Mouse (Mus musculus) left cerebral cortex, postnatal 10 days (tissue): ENCODE measurements around the gene Scamp2. TPM values are rescaled to one million over a fixed set of nuclear protein-coding genes. Genes with fewer than 3 reads are reported as not detected.

Source experiments
- DNase-seq, 2 experiments: peaks; one replicate each; pipeline ENCODE4 v3.0.0; 2021 to 2022; ENCODE audit warnings: low spot score in 2 of 2, mixed read lengths in 1 of 2; ENCODE audit errors: extremely low spot score in 1 of 2
- intact Hi-C: fragments of 180-260 bp; cut with DNase I; formaldehyde crosslinking; loops from one replicate; pipeline ENCODE4 v1.15.1; 2025
- total RNA-seq, 2 experiments: library from RNA; stranded (reverse); gene quantifications; 2 replicates each; pipeline ENCODE4 v1.2.3; 2021

The Scamp2 gene
- total RNA-seq, 2 experiments from 2014 or later: 25.7 to 29.9 TPM

DNA sequence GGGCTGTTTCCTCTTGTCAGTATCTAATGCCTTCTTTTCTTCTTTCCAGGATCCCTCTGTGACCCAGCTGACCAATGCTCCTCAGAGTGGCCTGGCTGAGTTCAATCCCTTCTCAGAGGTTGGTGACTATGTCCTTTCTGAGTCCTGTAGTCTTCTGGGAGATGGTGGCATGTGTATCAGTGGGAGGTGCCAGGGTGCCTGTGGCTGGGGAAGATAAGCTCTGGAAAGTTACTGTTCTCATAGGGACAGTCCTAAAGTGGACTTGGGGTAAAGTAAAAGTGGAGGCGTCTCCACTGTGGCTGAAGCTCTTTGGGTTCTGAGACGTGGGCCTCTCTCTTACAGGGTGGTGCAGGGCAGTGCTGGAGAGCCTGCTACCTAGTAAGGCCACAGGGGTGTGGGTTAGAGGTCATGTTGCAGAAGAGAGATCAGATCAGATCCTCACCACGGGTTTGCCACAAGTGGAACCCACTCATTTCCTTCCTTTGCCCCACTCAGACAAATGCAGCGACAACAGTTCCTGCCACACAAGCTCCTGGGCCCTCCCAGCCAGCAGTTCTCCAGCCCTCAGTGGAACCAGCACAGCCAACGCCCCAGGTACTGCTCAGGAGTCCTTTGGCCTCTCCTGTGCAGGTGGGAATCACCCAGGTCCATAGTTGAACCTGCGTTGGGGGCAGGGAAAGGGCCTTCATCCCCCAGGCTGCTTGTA lies 16.6 kb downstream of the Scamp2 start:
- DNase-seq: no peak
- intact Hi-C loops: no loop called here

DNA sequence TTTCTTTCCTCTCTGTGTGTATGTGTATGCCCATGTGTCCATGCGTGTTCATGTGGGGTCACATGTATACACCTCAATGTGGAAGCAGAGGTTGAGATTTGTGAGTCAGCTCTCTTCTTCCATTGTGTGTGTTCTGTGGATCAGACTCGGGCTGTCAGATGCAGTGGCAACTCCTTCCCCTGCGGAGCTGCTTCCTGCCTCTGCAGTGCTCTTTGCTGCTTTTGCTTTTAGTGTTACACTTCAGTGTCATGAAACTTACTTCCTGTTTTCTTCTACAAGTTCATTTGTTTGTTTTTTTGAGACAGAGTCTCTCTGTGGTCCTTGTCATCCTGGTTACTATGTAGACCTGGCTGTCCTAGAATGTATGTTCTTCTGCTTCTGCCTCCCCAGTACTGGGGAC lies 24.2 kb downstream of the Scamp2 start:
- intact Hi-C loops: loop anchor here (5.0 kb wide), 1 partner anchor 57 kb away; no protein-coding TSS in a partner anchor
- DNase-seq: no peak

DNA sequence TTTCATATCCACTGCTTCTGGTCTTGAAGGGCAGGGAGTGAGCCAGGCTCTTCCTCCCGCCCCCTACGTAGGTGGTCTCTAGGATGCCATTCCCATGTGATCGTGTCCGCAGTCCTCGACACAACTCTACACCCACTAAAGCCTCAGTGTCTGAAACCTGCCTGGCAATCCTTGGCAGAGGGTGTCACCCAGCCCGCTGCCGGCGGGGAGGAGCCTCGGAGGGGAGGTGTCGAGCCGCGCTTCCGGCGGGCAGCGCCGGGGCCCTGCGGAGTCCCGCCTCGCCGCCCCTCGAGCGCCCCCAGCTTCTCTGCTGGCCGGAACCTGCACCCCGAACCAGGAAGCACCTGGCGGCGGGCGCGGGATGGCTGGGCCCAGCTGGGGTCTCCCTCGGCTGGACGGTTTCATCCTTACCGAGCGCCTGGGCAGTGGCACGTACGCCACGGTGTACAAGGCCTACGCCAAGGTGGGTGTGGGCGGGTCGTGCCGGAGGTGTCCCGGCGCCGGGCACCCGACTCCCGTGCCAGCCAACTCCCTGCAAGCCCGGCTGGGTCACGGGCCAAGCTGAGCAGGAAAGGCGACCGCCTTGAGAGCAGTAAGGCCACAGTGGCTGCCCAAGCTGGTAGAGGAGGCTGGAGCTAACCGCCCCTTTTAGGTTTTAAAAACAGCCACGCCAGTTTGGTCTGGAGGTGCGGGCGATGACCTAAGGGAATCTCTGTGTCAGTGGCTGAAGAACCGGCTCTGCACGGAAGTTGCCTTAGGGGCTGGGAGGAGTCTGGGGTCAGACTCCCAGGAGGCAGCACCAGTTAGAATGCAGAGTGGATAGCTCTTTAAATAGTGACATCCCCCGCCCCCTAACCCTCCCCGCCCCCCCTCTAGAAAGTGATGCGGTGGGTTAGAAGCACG lies 28.7 kb downstream of the Scamp2 start, which contains the start of gene Ulk3:
TSS of gene Ulk3 (plus strand) at position 229 of the 903 bp plus-strand sequence.
- intact Hi-C loops: loop anchor here (5.0 kb wide), 1 partner anchor 53 kb away; no protein-coding TSS in a partner anchor
- DNase-seq: peak; percentile 65 to 87

DNA sequence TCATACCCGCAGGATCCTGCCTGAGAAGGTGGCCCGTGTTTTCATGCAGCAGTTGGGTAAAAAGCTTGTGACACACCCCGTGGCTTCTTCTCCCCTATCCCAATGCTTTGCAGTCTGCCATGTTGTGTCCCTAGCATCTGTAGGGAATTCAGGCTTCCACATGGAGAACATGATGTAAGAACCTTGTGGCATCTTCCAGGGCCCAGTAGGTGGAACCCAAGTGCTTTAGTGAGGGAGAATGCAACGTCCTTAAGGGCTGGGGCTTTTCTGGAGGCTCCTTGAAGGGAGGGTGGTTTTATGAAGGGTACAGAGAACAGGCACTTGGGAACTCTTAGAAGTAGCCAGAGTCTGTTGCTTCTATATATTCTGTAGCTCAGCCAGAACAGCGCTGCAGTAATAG lies 30.0 kb downstream of the Scamp2 start:
- DNase-seq: no peak
- intact Hi-C loops: no loop called here

DNA sequence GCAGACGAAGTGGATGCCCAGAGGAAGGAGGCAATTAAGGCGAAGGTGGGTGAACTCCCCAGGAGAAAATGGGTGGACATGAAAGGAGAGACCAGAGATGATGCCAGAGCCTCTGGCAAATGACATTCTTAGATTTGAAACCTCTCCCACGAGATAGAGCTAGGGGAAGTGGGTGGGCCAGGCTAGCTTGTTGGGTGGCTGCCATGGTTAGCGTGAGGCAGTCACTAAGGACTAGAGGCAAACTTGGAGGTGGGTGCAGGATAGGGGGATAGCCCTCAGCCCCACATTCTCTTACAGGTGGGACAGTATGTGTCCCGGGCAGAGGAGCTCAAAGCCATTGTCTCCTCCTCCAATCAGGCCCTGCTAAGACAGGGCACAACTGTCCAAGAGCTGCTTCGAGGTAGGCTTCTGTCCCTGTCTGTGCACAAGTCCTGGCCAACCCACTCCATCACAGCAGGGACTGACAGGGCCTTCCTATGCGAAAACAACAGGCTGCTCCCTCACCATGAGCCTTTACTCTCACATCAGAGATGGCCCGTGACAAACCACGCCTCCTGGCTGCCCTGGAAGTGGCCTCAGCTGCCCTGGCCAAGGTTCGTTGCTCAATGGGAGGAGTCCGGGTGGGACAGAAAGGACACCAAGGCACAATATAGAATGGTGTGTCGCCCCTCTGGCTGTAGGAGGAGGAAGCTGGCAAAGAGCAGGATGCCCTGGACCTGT lies 32.9 kb downstream of the Scamp2 start:
- intact Hi-C loops: no loop called here
- no peak for DNase-seq

DNA sequence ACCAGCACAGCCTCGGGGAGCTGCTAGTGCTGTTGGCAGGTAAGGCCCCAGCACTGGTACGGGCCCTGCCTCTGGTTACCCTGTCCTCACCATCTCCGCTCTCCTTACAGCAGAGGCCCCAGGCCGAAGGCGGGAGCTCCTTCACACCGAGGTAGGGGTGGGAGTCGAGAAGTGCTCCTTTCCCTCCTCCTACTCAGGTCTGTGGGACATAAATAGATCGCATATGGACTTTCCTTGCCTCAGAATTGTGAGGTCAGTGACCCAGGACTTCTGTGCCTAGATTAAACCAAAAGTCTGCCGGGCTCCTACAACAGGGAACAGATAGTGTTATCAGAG lies 33.4 kb downstream of the Scamp2 start:
- no peak for DNase-seq
- intact Hi-C loops: no loop called here

DNA sequence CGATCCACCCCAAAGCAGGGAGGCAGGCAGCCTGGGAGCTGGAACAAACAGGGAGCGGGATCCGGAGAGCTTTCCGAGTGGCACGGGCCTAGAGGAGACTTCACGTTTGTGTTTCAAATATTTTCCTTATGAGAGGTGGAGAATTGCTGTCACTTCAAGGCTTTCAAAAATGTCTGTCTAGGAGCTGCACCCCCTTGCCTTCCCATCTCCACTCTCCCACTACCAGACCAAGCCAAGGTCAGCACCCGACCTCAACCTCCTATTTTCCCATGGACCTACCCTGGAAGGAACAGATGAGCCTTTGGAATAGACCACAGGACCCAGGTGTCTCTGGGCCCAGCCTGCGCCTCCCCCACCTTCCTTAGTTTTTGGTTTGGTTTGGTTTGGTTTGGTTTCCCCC lies 36.5 kb downstream of the Scamp2 start:
- no peak for DNase-seq
- intact Hi-C loops: no loop called here

DNA sequence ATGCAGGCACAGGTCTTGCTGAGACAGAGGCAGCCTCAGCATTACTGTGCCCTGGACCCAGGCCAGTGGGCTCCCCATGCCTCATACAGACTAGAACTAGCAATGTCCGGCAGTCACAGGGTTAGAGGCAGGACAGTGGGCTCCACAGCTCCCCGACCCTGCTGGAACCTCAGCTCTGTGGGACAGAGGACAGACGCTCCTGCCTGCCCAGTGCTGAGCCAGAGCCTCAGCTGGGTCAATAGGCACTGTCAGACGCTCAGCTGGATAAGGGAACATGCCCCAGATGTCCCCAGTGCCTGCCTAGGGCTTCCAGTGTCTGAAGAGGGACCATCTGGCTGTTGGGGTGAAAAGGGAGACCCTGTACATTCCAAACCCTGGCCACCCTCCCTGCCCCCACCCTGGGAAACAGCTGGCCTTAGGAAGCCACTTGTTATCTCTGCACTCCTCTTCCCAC lies 37.2 kb downstream of the Scamp2 start:
- peak in 1 of 2 experiments; percentile 69 for DNase-seq
- intact Hi-C loops: no loop called here

DNA sequence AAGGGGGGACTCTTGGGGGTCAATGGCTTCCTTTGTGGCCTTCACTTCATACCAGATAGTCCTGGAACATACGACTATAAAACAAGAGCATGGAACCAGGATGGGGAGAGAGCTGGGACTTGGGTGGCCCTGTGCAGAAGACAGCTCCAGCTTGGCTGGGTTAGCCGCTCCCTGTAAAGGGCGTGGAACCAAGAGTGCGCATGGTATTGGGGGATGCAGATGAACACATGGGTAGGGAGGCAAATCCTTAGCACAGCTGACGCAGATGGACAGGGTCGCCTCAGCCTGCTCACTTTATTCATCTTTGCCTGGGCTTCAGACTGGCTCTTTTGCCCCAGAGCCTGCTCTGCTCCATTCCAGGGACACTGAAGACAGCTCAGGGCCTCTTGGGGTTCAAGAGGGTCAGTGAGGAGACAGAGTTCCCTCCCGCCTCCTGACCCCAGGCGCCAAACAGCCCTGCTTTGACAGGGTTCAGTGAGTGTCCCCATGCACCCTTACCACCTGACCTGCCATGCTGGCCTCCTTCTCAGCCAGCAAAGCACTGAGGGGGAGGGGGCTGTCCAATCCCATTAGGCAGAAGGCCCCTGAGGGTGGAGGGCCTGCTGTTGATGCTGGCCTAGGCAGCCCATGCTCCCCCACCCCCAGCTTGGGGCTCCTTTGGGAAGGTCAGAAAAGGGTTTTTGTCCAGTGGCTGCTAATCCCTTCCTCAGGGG lies 38.3 kb downstream of the Scamp2 start:
- intact Hi-C loops: no loop called here
- no peak for DNase-seq

DNA sequence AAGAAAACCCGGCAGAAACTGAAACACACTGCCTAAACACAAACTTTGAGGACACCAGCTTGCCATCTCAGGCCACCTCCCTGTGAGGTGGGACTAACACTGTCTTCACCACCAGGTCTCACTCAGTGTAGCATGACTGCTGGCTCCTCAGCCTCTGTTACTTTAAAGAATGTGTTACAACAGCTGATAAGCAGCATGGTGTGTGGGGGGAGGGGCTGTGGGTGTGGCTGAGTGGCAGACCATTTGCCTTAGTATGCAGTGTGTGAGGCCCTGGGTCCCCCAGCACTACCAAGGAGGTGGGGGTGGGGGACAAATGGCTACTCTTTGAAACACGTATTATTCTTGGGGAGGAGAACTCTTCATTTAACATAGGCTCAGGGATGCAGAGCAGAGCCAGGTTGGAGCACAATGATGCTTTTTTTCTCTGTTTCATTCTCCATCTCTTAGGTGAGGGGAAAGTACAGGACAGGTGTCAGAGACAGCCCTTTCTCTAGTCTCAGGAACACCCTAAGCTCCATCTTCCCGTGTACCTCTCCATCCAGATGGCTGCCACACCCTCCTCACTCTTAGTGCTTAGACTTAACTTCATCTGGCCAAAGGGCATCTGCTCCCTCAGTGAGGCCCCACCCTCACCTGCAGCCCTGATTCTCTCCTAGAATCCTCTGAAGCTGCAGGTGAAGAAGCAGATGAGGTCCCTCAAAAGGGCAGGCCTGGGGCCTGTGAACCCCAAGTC lies 40.0 kb downstream of the Scamp2 start:
- DNase-seq: peak in 1 of 2 experiments; percentile 71
- intact Hi-C loops: no loop called here

DNA sequence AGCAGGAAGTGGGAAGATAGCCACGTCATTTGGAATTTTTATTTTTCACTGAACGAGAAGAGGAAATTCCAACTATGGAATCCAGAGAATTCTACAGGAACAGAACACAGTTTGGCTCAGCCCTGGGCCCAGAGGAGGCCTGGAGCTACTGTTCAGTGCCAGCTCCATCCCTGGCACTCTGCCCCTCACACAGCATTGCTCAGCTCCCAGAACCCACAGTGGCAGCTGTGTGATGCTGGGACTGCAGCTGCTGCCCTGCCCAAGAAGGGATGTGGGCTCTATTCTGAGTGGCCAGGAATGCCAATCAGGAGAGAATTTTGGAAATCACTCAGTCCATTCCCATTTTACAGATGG lies 40.6 kb downstream of the Scamp2 start:
- intact Hi-C loops: no loop called here
- DNase-seq: peak; percentile 63 to 80

DNA sequence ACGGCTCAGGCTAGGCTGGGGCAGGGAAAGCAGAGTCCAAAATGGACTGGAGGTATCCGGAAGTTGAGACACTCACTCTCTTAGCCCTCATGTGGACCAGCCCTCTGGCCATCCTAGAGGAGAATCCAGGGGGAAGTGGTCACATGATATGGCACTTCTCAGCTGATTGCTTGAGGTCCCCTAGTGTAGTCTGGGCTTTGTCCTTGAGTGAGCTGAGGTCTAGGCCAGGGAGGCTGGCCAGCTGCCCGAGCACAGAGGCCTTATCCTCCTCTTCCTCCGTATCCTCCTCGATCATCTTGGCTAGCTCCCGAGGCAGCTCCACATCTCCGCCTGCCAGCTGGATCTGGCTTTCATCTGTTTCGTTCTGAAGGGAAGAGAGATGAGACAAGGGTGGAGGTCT lies 41.4 kb downstream of the Scamp2 start:
- DNase-seq: no peak
- intact Hi-C loops: no loop called here

DNA sequence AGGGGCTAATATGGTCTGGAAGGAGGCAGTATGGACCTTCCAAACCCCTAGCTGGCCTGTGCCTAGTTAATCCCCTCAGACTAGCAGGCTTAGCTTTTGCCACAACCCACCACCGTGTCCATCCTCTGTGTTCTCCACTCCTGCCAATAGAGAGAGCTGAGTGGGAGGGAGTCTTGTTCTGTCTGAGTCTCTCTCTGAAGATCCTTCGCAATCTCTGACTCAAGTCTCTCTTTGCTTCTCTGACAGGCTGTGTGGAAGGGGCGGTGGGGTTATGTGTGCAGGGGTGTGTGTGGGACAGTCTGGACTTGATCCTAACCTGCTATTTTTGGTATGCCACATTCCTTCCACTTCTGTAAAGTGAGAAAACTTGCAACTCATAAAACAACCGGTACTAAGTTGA lies 44.1 kb downstream of the Scamp2 start:
- DNase-seq: no peak
- intact Hi-C loops: no loop called here

DNA sequence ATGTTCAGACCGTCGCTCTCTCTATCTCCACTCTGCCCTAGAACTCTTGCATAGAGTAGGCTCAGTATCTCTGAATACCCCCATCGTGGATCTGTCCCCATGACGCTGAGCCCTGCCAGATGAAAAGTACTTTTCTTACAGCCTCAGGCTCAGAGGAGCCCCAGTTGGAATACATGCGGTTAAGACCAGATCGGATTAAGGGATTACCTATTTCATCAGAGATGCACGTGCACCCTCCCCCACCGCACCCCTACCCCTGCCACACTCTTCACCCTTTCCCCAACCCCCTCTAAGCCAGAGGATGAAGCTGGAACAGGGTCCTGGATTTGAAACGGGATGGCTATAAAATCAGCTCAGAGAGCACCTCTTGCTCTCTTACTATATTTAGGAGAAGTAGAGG lies 44.8 kb downstream of the Scamp2 start:
- intact Hi-C loops: no loop called here
- DNase-seq: no peak

DNA sequence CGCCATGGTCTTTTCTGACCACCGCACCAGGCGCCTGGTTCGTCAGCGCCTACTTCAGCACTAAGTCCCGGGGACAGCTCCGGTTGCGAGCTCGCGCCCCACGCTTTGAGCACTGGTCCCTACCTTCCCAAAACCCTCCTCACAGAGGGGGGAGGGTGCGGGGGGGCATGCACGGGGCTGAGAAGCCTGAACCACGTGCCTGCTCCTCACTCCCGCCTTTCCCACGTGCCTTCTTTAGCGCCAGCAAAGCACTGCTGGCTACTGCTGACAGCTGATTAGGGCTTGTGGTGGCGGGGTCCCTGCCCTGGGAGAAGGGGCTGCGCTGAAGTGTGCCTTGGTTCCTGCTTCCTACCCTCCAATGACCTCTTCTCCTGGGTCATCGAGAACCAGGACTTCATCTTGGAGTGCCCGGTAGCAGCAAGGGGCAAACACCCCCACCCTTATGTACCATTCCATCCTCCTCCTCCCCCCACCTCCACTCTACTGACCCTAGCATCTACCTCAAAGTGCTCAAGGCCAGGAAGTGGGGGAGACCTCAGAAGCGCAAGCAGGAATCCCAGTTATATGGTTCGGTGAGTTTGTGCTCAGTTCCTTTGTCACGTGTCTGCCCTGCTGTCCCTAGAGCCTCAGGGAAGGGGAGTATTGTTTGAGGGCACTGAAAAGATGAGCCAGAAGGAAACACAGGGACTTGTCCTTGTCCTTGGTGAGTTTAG lies 45.6 kb downstream of the Scamp2 start, which contains the start of gene Cplx3:
TSS of gene Cplx3 (minus strand) at position 143 of the 713 bp plus-strand sequence.
- DNase-seq: peak in 1 of 2 experiments; percentile 81
- intact Hi-C loops: no loop called here

DNA sequence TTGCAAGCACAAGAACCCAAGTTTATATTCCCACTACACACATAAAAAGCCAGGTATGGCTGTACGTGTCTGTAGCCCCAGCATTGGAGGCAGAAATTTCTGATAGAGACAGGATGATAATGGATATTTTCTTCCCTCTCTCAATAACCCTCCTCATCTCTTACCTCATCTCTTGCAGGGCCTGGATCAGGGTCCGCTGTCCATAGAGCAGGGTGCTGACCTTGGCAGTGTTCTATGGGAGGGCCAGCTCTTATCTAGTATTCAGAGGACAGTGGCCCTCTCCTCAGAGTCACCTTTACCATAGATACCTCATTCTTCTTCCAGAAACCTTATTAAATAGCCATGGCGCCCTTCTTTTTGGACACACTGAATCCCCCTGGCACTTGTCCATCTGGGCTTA lies 49.1 kb downstream of the Scamp2 start:
- no peak for DNase-seq
- intact Hi-C loops: no loop called here

DNA sequence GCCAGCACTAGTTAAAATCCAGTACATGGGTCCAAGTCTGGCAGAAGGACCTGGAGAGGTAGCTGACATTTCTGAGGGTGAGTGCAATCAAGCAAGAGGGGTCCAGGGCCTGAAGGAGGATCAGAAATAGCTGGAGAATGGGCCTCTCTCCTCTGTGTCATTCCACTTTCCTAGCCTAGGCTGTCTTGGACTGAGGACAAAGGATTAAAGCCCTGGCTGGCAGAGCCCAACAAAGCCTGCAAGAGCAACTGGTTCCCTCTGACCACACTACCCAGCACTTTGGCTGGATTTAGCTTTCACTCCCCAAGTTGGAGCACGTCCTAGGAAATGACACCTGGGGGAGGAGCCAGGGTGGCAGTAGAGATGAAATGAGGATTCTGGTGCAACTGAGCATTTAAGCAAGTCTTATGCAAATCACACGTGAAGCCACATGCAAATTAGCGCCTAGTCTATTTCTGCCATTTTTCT lies 49.6 kb downstream of the Scamp2 start:
- DNase-seq: peak in 1 of 2 experiments; percentile 51
- intact Hi-C loops: no loop called here
